Mouse (Mus musculus) cerebellum, adult 11-12 months (tissue): ENCODE data around the gene Zfp213.

Source experiments
- DNase-seq: peaks from one replicate; pipeline ENCODE4 v3.0.0; 2022

Zfp213 gene

DNA sequence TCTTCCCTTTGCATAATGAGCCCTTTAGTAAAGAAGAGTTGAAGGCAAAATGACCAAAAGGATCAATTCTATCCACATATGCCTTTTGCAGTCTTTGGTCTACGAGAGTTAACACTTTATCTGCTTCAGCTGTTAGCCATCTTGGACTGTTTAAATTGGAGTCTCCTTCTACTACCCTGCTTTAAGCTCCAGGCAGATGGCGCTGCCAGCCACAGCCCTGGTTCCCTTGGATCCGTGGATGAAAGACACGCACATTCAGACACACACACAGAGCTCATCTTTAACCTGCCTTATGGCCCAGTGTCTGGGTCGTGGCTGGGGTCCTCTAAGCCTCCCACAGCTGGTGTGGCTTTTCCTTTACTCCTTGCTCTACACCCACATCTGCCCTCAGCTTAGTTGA is 7.0 kb upstream of the Zfp213 start:
- DNase-seq: no peak

DNA sequence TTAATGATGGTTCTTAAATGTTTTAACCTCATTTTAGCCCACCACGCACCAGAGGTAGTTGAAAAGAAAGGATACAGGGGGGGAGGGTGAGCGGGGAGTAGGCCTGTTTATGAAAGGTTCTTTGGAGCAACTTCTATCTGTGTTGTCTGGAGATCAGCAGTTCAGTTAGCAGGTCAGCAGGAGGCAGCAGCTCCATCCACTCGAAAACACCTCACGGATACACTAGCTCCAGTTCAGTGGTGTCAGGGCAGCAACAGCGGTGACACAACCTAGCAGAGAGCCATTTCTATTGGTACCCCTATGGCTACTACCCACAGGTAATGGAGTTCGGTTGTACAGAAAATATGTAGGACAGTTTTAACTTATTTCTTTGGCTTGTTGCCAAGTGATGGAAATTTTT is 6.0 kb upstream of the Zfp213 start:
- DNase-seq: no peak

GRCm38 (mm10) chr17:23568370-23568769 is 4.3 kb upstream of the Zfp213 start:
- DNase-seq: no peak

DNA sequence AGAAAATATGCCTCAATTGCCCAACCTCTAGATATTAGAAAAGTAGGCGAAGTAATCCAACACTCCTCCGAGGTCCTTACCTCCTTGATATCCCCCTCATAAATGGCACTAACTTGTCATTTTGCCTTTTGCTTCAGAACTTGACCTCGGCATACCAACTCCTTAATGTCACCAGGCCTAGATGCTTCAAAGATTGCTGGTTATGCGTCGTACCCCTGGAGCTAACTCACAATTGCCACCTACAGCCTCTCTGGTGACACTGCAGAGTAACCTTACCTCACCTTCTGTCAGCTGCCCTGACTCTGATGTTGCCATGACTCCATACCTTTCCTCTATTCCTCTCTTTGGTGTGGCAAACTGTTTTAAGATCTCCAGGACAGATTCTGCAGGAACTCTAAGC is 2.7 kb upstream of the Zfp213 start:
- no peak for DNase-seq

DNA sequence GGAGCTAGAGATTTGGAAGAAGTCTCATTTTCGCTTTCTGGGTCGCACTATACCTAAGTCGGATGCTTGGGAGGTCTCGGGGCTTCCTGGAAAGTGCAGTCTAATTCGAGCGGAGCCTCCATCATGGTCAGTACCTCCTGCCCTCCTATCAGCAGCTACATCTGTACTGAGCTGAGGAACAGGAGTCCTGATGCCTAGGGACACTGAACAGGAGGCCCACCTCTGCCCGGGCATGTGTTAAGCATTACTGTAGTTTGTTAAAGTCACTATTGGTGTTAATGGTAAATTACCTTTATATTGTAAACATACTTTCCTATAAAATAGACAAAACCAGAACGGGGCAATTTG is 304 bp upstream of the Zfp213 start:
- no peak for DNase-seq

GRCm38 (mm10) chr17:23559767-23560166 is 4.3 kb downstream of the Zfp213 start:
- DNase-seq: peak; percentile 47

- DNase-seq: no peak
These were observed 8.7 kb downstream of the Zfp213 start for GRCm38 (mm10) chr17:23555243-23555916.

DNA sequence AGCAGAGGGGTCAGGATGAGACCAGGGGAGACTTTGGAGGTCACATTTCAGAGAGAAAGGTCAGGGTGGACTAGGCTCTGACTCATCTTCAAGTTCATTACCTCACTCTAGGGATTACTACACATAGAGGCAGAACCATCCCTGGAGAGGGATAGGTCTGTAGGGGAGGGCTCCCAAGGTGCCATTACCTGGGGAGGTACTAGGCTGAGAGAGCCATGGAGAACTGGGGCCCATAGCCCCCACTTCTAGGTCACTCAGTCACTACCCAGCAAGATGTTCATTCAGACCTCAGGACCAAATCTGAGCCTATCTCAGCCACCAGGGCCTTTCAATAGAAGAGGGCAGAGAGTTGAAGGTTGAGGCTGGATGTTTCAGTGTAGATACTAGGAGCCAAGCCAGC is 9.7 kb downstream of the Zfp213 start:
- no peak for DNase-seq

DNA sequence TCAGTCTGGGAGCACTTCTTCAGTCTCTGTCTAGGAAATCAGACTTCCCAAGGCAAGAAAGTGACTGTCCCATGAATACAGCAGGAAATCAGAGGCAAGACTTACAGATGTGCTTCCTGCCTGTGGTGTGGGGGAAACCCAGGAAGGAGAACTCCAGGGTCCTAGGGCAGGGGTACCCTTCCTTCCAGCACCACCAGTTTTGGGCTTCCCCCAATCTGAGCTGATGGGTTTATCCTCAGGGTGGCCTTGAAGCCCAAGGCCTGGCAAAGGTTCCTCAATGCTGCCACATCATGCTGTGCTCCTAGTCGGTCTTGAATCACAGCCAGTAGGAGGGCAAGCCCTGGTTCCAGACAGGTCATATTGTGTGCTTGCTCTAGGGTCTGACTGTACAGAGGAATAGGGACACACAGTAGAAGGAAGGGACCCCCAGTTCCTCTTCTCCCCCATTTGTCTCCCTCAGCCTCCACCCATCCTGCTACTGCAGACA is 10.4 kb downstream of the Zfp213 start:
- peak; percentile 30 for DNase-seq

GRCm38 (mm10) chr17:23552896-23553633 is 11.0 kb downstream of the Zfp213 start:
- peak; percentile 51 for DNase-seq

GRCm38 (mm10) chr17:23551963-23552362 is 12.1 kb downstream of the Zfp213 start:
- peak; percentile 54 for DNase-seq

- peak; percentile 63 for DNase-seq
These were observed 12.6 kb downstream of the Zfp213 start for GRCm38 (mm10) chr17:23551416-23551815.

GRCm38 (mm10) chr17:23550856-23551255 is 13.2 kb downstream of the Zfp213 start:
- peak; percentile 59 for DNase-seq

DNA sequence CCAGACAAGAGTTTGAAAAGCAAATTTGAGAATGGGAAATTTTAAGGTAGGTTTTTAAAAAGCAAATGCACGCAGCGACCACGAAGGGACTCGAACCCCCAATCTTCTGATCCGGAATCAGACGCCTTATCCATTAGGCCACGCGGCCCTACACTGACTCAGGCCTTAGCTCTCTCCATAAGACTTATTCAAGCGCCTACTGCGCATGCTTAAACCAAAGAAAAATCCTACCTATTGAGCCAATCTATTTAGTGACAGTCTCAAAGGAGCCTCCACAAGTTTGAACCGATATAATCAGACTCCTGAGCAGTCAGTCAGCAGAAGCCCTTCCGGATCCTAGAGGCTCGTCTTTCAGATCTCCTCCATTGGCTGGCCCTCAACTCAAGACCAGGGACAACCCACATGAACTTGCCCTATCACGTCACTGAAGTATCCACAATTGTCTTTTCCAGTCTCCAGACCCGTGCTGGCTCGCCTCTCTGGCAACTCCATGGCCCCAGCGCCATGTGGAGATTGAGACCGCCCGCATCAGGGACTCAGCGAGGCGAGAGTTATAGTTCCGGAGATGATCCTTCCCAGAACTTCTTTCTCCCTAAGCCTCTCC is 13.7 kb downstream of the Zfp213 start:
- DNase-seq: peak; percentile 91

- DNase-seq: peak; percentile 39
These were observed 14.6 kb downstream of the Zfp213 start for GRCm38 (mm10) chr17:23549441-23549840.

DNA sequence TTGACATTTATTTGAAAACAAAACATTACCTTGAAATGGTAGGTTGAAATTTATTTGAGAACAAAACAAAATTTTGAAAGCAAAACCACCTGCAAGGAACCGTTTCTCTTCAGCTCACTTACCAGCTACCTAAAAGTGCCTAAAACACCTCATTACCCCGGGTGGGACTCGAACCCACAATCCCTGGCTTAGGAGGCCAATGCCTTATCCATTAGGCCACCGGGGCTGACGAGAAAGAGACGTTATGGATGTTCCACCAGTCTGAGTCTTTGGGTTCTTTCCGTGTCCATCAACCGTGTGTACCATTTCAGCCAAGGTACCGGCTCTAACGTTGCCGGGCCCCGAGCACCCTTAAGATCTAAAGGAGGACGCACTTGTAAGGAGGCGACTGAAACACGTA is 15.4 kb downstream of the Zfp213 start:
- peak; percentile 83 for DNase-seq

- no peak for DNase-seq
These were observed 16.2 kb downstream of the Zfp213 start for GRCm38 (mm10) chr17:23547681-23548443.

- DNase-seq: peak; percentile 82
These were observed 17.1 kb downstream of the Zfp213 start for GRCm38 (mm10) chr17:23546702-23547505.

DNA sequence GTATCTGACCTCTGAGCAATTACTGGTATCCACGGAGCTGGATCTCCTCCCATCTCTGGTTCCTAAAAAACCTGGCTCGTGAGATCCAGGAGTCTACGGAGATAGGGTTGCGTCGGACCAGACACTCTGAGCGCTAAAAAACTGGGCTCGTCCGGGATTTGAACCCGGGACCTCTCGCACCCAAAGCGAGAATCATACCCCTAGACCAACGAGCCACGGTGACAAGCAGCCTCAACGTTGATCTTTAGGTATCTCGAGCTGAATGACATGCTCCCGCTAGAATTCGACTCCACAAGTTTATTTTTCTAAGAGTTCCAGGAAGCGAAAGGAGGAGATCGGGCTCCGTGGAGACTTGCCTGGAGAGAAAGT is 17.7 kb downstream of the Zfp213 start:
- peak; percentile 78 for DNase-seq

DNA sequence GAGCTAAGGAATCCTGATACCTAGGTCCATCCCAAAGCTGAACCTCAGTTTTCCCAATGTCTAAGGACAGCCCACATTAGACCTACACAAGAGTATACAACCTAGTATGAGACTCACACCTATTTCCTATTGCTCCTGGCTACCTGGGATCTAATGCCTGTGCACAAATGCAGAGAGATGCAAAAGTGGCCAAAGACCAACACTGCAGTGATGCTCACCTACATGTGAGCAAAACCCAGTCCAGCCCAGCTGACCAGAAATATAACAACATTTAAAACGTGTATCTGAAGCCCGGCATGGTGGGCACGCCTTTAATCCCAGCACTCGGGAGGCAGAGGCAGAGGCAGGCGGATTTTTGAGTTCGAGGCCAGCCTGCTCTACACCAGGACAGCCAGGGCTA is 18.2 kb downstream of the Zfp213 start:
- DNase-seq: no peak

DNA sequence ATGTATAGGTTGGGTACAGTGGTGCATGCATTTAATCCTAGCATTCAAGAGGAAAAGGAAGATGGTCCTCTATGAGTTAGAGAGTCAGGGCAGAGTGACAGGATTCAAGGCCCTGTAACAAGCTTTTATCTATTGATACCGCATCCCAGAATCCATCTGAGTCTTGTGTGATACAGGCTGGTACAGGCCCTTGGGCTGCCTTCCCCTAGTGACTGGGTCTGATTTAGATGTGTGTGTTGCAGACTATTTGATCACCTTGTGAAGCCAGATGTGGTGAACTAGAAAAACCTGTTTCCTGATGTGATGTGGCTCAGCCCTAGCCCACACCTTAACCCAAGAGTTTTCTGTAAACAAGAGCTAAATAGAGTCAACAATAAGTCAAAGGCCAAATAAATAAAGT is 19.3 kb downstream of the Zfp213 start:
- no peak for DNase-seq

DNA sequence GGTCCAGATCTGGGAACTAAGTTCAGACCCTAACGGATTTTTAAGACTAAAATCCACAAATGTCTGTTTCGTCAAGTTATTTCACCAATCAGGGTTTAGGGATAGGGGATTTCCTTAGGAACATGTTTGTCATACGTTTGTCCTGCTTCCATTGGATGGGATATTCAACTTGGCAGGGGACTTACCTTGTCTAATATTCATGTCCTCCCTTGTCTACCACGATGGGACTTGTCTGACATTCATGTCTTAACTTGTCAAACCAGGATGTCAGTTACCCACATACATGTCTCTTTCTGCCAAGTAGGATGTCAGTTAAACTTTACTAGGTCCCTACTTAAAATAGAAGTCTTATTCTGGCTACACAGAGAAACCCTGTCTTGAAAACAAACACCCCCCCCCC is 20.1 kb downstream of the Zfp213 start:
- no peak for DNase-seq

- no peak for DNase-seq
These were observed 20.7 kb downstream of the Zfp213 start for GRCm38 (mm10) chr17:23543325-23543724.
